In genomic region chr19:47536521-47537299, GRCm38 (mm10) we compare ENCODE assay signal across 8 mouse cellular contexts. TPM values are rescaled to one million over a fixed set of nuclear protein-coding genes. Genes with fewer than 3 reads are reported as not detected.
DNase-seq lines count a peak whose midpoint lies in the region; ATAC-seq and TF ChIP-seq lines count a peak whose summit lies in the region.

No protein-coding gene starts in this region.

- H3K9ac ChIP-seq in embryonic facial prominence, embryonic 14.5 days (ENCODE audit: low read depth, low read length) = peak overlapping the region; percentile 67
- H3K9ac ChIP-seq in limb, embryonic 14.5 days (ENCODE audit: low read depth, low read length, severe bottlenecking) = peak overlapping the region; percentile 62
- peak overlapping the region; percentile 58 for H3K9ac ChIP-seq in midbrain, postnatal 0 days (replicated peaks; ENCODE audit: low read length, poor library complexity, severe bottlenecking)

- peaks cover 5% of the 10 kb centered on the region; the same call in 1 of the 2 replicates for H3K9me3 ChIP-seq in embryonic facial prominence, embryonic 14.5 days (ENCODE audit: control insufficient read depth, low read length)
- H3K9me3 ChIP-seq in limb, embryonic 14.5 days (ENCODE audit: control insufficient read depth, low read length) = no peaks in the 10 kb centered on the region
- H3K9me3 ChIP-seq in midbrain, postnatal 0 days (ENCODE audit: low read length) = no peaks in the 10 kb centered on the region

- no peak for TF ChIP-seq CTCF in midbrain, postnatal 0 days (IDR thresholded peaks at IDR 0.05)

- H3K36me3 ChIP-seq in embryonic facial prominence, embryonic 14.5 days (ENCODE audit: control insufficient read depth, insufficient read depth, low read length) = peaks cover 21% of the 10 kb centered on the region; the same call in 1 of the 2 replicates
- peaks cover 6% of the 10 kb centered on the region for H3K36me3 ChIP-seq in limb, embryonic 14.5 days (ENCODE audit: control insufficient read depth, insufficient read depth, low read length)
- no peaks in the 10 kb centered on the region for H3K36me3 ChIP-seq in midbrain, postnatal 0 days (ENCODE audit: insufficient read depth, low read length)

- 0 out of 2 replicates have a peak, but pooled peaks have one; percentile 29 for TF ChIP-seq POLR2A in limb, embryonic 14.5 days (IDR thresholded peaks at IDR 0.05; ENCODE audit: borderline replicate concordance, extremely low read depth, insufficient read depth, insufficient read length)

- H3K4me1 ChIP-seq in embryonic facial prominence, embryonic 14.5 days (ENCODE audit: control insufficient read depth, insufficient read depth, low read length) = peaks cover 33% of the 10 kb centered on the region
- peaks cover 27% of the 10 kb centered on the region for H3K4me1 ChIP-seq in limb, embryonic 14.5 days (ENCODE audit: control insufficient read depth, insufficient read depth, low read length)
- peaks cover 8% of the 10 kb centered on the region; the same call in 1 of the 2 replicates for H3K4me1 ChIP-seq in midbrain, postnatal 0 days (ENCODE audit: insufficient read depth, low read length)

- WGBS in embryonic facial prominence, embryonic 14.5 days = 6% methylated on average over 29 of the region's 39 CpGs
- 5% methylated on average over 39 of the region's 39 CpGs for WGBS in limb, embryonic 14.5 days
- WGBS in midbrain, postnatal 0 days = 5% methylated on average over 29 of the region's 39 CpGs

- peak overlapping the region; percentile 88 for H3K27ac ChIP-seq in embryonic facial prominence, embryonic 14.5 days (replicated peaks; ENCODE audit: low read depth, low read length)
- H3K27ac ChIP-seq in limb, embryonic 14.5 days (replicated peaks; ENCODE audit: low read depth, low read length) = peak overlapping the region; percentile 68
- peak overlapping the region; percentile 71 for H3K27ac ChIP-seq in midbrain, postnatal 0 days (ENCODE audit: low read depth, low read length)

- H3K4me3 ChIP-seq in embryonic facial prominence, embryonic 14.5 days (ENCODE audit: low read depth, low read length) = peak overlapping the region; percentile 50
- peak overlapping the region; percentile 48 for H3K4me3 ChIP-seq in limb, embryonic 14.5 days (replicated peaks; ENCODE audit: low read length)
- H3K4me3 ChIP-seq in midbrain, postnatal 0 days (ENCODE audit: low read depth, low read length) = peak overlapping the region; percentile 49

- peak; percentile 97 for ATAC-seq in embryonic facial prominence, embryonic 14.5 days (ENCODE audit: low read depth)
- peak; percentile 96 for ATAC-seq in limb, embryonic 14.5 days (ENCODE audit: low FRiP score, low read depth)
- ATAC-seq in midbrain, postnatal 0 days (ENCODE audit: low FRiP score) = peak; percentile 96

- DNase-seq in 3T3-L1 (ENCODE audit: low read depth, low spot score) = peak; percentile 86
- peak; percentile 92 to 96 for DNase-seq in adrenal gland, postnatal 4 days (ENCODE audit: low spot score in 2 of 2)
- peak; percentile 99 for DNase-seq in embryonic facial prominence, embryonic 14.5 days (ENCODE audit: low spot score)
- DNase-seq in heart, adult 8-10 months (ENCODE audit: low spot score) = peak; percentile 98
- DNase-seq in kidney, adult 9 months = peak; percentile 98
- peak; percentile 98 for DNase-seq in limb, embryonic 14.5 days (ENCODE audit: low spot score)
- peak; percentile 98 for DNase-seq in midbrain, postnatal 0 days (ENCODE audit: low spot score)
- DNase-seq in spleen, postnatal 14 days (ENCODE audit: low spot score in 2 of 2) = peak; percentile 96 to 97

- no peaks in the 10 kb centered on the region for H3K27me3 ChIP-seq in embryonic facial prominence, embryonic 14.5 days (replicated peaks; ENCODE audit: control insufficient read depth, insufficient read depth, low read length)
- H3K27me3 ChIP-seq in limb, embryonic 14.5 days (ENCODE audit: control insufficient read depth, insufficient read depth, low read length) = no peaks in the 10 kb centered on the region
- H3K27me3 ChIP-seq in midbrain, postnatal 0 days (ENCODE audit: insufficient read depth, low read length) = no peaks in the 10 kb centered on the region

- H3K4me2 ChIP-seq in embryonic facial prominence, embryonic 14.5 days (ENCODE audit: low read depth, low read length) = peak overlapping the region; percentile 74
- peak overlapping the region; percentile 84 for H3K4me2 ChIP-seq in limb, embryonic 14.5 days (replicated peaks; ENCODE audit: low read depth, low read length, severe bottlenecking)
- peak overlapping the region; percentile 67 for H3K4me2 ChIP-seq in midbrain, postnatal 0 days (ENCODE audit: low read depth, low read length, poor library complexity, severe bottlenecking)

RNA-seq across cellular contexts. Expression of gene Stn1, which starts 0.6 kb away (rescaled TPM):
- 10 to 100 TPM; 21.4 to 26.0 TPM for total RNA-seq in adrenal gland, postnatal 4 days (2021)
- 48.1 and 52.3 TPM in 2 replicates for polyA plus RNA-seq in embryonic facial prominence, embryonic 14.5 days (2014; fragmentation: Nextera tagmentation; extraction: Ambion mirVana)
- 10 to 100 TPM; 19.3 to 22.2 (median 20.0) TPM for total RNA-seq in heart, adult 8-10 months (2022)
- polyA plus RNA-seq in limb, embryonic 14.5 days (2012; rRNA removed) = 37.6 and 39.1 TPM in 2 replicates
- polyA plus RNA-seq in limb, embryonic 14.5 days (2014; fragmentation: Nextera tagmentation; extraction: Ambion mirVana) = 53.6 and 56.3 TPM in 2 replicates
- total RNA-seq in midbrain, postnatal 0 days (2014; rRNA removed) = 16.3 and 28.1 TPM in 2 replicates
- polyA plus RNA-seq in midbrain, postnatal 0 days (2015; fragmentation: Nextera tagmentation; extraction: Ambion mirVana) = 19.5 and 22.2 TPM in 2 replicates

RNA-seq across cellular contexts. Expression of gene Slk, which starts 42.8 kb away (rescaled TPM):
- total RNA-seq in adrenal gland, postnatal 4 days (2021) = 10 to 100 TPM; 61.1 to 70.0 TPM
- 16.3 and 18.3 TPM in 2 replicates for polyA plus RNA-seq in embryonic facial prominence, embryonic 14.5 days (2014; fragmentation: Nextera tagmentation; extraction: Ambion mirVana)
- 10 to 100 TPM; 77.7 to 95.0 (median 87.7) TPM for total RNA-seq in heart, adult 8-10 months (2022)
- 27.6 and 40.0 TPM in 2 replicates for polyA plus RNA-seq in limb, embryonic 14.5 days (2012; rRNA removed)
- polyA plus RNA-seq in limb, embryonic 14.5 days (2014; fragmentation: Nextera tagmentation; extraction: Ambion mirVana) = 19.2 and 22.0 TPM in 2 replicates
- 19.5 and 33.3 TPM in 2 replicates for total RNA-seq in midbrain, postnatal 0 days (2014; rRNA removed)
- 2.7 and 4.0 TPM in 2 replicates for polyA plus RNA-seq in midbrain, postnatal 0 days (2015; fragmentation: Nextera tagmentation; extraction: Ambion mirVana)

Comparison
In these comparisons a context has a peak if more than half of its experiments do, and no peak if none do; other contexts are left out.
1. Peak in every context shown above with its lines: DNase-seq, ATAC-seq, H3K4me3 ChIP-seq and H3K27ac ChIP-seq.